Mouse (Mus musculus) midbrain, embryonic 12.5 days (tissue): ENCODE results near the gene Zmat3. TPM values are rescaled to one million over a fixed set of nuclear protein-coding genes. Genes with fewer than 3 reads are reported as not detected.

ENCODE experiments used
- ATAC-seq: fragments of 200-750 bp; cut with Nextera tagmentation; 2 replicates; pipeline ENCODE4 v1.8.0; 2017; ENCODE audit warnings: low read depth, moderate TSS enrichment, moderate library complexity; ENCODE audit not compliant: low FRiP score
- H3K27ac ChIP-seq: fragments of 300-500 bp; sonication (generic); replicated peaks from 2 replicates; pipeline ENCODE4 v1.5.1; 2016; ENCODE audit warnings: mild to moderate bottlenecking
- H3K27me3 ChIP-seq: fragments of 300-500 bp; sonication (generic); 2 replicates; pipeline ENCODE4 v1.6.1; 2016; ENCODE audit warnings: mild to moderate bottlenecking
- H3K36me3 ChIP-seq: fragments of 300-500 bp; sonication (generic); 2 replicates; pipeline ENCODE4 v1.6.1; 2016
- H3K4me1 ChIP-seq: fragments of 300-500 bp; sonication (generic); 2 replicates; pipeline ENCODE4 v1.6.1; 2016
- H3K4me2 ChIP-seq: fragments of 300-500 bp; sonication (generic); replicated peaks from 2 replicates; pipeline ENCODE4 v1.6.1; 2016; ENCODE audit warnings: mild to moderate bottlenecking, moderate library complexity
- H3K4me3 ChIP-seq: fragments of 300-500 bp; sonication (generic); 2 replicates; pipeline ENCODE4 v1.5.1; 2016; ENCODE audit warnings: mild to moderate bottlenecking
- H3K9ac ChIP-seq: fragments of 300-500 bp; sonication (generic); replicated peaks from 2 replicates; pipeline ENCODE4 v1.6.1; 2016; ENCODE audit warnings: mild to moderate bottlenecking, moderate library complexity
- H3K9me3 ChIP-seq: fragments of 300-500 bp; sonication (generic); 2 replicates; pipeline ENCODE4 v1.6.1; 2016; ENCODE audit warnings: mild to moderate bottlenecking
- WGBS: fragments of 180-500 bp; shearing (Covaris S2); methylation state at CpG from one replicate; pipeline ENCODE4 v1.1.7; 2016; 5-methylcytosine and 5-hydroxymethylcytosine counted together
- polyA plus RNA-seq: library from polyadenylated mRNA; unstranded; fragments of >200 nt; fragmentation: Nextera tagmentation; extraction: Ambion mirVana; gene quantifications from 2 replicates; pipeline ENCODE4 v1.2.1, GENCODE M21; 2016

Zmat3 gene
- polyA plus RNA-seq, 1 experiment from 2014 or later = 10.1 TPM

DNA sequence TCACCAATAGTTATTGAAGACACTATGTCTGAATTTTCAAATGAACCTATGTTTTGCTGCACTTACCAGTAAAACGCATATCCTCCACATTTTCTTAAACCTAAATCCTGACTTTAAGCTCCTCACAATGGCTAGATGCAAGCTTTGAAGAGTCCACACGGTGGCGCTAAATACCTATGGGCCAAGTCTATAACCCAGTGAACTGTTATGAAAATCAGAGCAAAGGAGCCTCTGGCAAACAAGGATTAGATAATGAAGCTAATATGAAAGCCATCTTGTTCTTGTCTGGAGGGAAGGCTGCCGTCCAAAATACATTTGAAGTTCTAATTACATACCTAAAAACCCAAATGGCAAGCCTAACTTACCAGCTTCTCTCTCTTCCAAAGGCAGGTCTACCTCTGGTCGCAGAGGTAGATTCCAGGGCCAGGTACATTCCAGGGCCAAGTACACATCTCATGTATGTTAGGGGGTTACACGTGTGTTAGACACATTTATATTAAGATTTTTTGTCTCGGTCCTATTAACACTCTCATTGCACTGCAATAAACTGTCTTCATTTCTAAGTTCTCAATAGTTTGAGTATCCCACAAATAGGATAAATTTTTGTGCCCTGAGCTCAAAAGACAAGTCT is 32.2 kb downstream of the Zmat3 start:
- Histone ChIP-seq H3K9me3 (no peaks in the 10 kb centered on the region), H3K9ac (no peak overlapping the region), H3K36me3 (0 out of 2 replicates have a peak, but pooled peaks cover 6% of the 10 kb centered on the region), H3K4me2 (no peak overlapping the region), H3K4me1 (no peaks in the 10 kb centered on the region), H3K27ac (no peak overlapping the region), H3K27me3 (no peaks in the 10 kb centered on the region; the same call in 1 of the 2 replicates), H3K4me3 (no peak overlapping the region)
- peak; percentile 63 for ATAC-seq
- WGBS = 40% methylated on average over 7 of the region's 7 CpGs

DNA sequence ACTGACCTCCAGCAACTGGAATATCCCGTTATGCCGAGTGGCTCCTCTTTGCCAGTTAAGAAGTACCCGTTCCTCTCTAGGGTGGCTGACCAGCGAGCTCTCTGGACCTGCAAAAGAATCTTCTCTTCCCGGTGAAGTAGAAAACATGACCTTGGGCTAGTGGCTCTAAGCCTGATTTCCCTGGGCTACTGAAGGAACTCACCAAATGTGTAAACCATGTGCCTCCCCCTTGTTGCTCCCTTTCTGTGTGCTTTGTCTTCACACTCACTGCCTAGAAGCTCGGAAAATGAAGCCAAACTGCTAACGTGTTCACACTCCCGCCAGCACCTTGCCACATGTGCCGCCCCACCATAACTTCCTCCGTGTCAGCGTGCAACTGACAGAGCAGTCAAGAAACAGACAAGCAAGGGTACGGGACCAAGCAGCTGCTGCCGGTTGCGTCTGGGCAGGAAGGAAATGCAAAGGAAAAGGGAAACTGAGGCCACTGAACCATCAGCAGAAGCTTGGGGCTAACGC is 47.9 kb downstream of the Zmat3 start:
- H3K27ac ChIP-seq = no peak overlapping the region
- H3K27me3 ChIP-seq = no peaks in the 10 kb centered on the region; the same call in 1 of the 2 replicates
- no peak overlapping the region for H3K9ac ChIP-seq
- no peak overlapping the region for H3K4me3 ChIP-seq
- WGBS = 68% methylated on average over 15 of the region's 15 CpGs
- no peaks in the 10 kb centered on the region for H3K36me3 ChIP-seq
- H3K4me1 ChIP-seq = no peaks in the 10 kb centered on the region
- 0 out of 2 replicates have a peak, but pooled peaks have one; percentile 12 for ATAC-seq
- no peaks in the 10 kb centered on the region for H3K9me3 ChIP-seq
- H3K4me2 ChIP-seq = no peak overlapping the region

DNA sequence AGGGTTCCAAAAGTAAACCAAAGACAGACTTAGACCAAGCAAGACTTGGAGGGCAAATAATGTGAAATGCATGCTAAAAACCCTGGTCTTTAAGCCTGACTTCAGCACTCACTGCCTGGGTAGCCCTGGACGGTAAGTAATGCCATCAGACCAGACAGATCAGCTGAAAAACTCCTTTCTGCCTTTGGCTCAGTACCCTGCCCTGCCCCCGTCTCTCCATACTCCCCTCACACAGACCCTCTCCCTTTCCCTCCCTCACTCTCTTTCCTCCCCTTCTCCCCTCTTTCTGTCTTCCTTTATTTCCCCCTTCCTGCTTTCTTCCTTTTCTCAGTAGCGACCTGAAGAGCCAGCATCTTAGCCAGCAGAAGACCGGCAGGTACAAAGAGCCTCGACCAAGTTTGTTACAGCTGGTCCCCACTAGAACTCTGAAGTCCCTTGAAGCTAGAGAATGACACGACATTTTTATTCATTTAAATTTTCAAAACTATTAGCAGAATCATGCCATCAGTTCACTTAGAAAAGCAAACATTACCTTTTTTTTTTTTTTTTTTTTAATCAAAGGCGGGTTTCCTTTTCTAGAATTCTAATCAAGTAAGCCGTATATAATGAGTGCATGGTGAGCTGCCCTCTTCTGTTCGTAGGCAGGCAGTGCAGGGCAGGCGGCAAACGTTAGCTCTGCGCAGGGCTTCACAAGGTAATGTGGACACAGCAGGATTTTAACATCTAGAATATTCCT is 48.5 kb downstream of the Zmat3 start:
- whole genome bisulfite sequencing = 23% methylated on average over 12 of the region's 12 CpGs
- ATAC-seq = peak; percentile 65; the same call in 1 of the 2 replicates
- H3K4me2 ChIP-seq = no peak overlapping the region

DNA sequence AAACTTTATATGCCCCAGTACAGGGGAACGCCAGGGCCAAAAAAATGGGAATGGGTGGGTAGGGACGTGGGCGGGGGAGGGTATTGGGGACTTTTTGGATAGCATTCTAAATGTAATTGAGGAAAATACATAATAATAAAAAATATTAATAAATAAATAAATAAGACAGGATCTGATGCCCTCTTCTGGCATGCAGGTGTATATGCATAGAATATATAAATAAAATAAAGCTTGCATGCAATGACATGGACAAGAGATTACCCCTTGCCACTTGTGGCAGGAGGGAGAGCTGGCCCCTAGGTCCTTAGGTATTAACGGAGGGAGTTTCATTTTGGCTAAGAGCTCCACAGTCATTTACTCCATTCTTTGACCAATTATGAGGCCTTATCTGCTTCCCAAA is 51.1 kb downstream of the Zmat3 start:
- Histone ChIP-seq H3K4me2 (no peak overlapping the region), H3K9ac (no peak overlapping the region), H3K4me1 (no peaks in the 10 kb centered on the region), H3K27ac (no peak overlapping the region), H3K27me3 (no peaks in the 10 kb centered on the region; the same call in 1 of the 2 replicates), H3K9me3 (no peaks in the 10 kb centered on the region), H3K36me3 (no peaks in the 10 kb centered on the region), H3K4me3 (no peak overlapping the region)
- no peak for ATAC-seq
- 94% methylated on average over 4 of the region's 4 CpGs for WGBS

More for the DNA sequence above, 48.5 kb downstream of the Zmat3 start:
- no peaks in the 10 kb centered on the region for H3K9me3 ChIP-seq
- H3K27ac ChIP-seq = no peak overlapping the region
- no peak overlapping the region for H3K4me3 ChIP-seq
- H3K36me3 ChIP-seq = no peaks in the 10 kb centered on the region
- H3K27me3 ChIP-seq = no peaks in the 10 kb centered on the region; the same call in 1 of the 2 replicates
- no peak overlapping the region for H3K9ac ChIP-seq
- H3K4me1 ChIP-seq = no peaks in the 10 kb centered on the region

DNA sequence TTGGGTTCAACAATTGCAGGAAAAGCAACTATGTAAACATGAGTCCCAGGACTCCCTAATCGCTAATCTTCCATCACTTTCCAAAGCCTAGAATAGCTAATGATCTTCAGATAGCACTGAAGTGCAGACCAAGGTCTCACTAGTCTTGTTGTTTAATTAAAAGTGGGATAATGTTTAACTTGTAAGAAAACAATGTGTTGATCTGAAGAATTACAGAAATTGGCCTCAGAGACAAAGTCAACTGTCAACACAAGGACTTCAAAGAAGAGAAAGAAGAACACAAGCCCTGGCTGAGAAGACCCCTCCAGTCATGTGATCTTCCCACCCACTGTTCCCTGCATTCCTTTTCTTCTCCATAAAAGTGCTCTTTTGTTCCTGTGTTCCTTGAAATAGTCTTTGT is 61.6 kb downstream of the Zmat3 start:
- H3K9ac ChIP-seq = no peak overlapping the region
- WGBS = 69% methylated on average over 1 of the region's 1 CpGs
- ATAC-seq = no peak
- H3K4me1 ChIP-seq = 0 out of 2 replicates have a peak, but pooled peaks cover 7% of the 10 kb centered on the region
- no peaks in the 10 kb centered on the region for H3K9me3 ChIP-seq
- H3K4me3 ChIP-seq = no peak overlapping the region
- no peak overlapping the region for H3K4me2 ChIP-seq
- H3K36me3 ChIP-seq = no peaks in the 10 kb centered on the region
- no peaks in the 10 kb centered on the region for H3K27me3 ChIP-seq
- no peak overlapping the region for H3K27ac ChIP-seq

DNA sequence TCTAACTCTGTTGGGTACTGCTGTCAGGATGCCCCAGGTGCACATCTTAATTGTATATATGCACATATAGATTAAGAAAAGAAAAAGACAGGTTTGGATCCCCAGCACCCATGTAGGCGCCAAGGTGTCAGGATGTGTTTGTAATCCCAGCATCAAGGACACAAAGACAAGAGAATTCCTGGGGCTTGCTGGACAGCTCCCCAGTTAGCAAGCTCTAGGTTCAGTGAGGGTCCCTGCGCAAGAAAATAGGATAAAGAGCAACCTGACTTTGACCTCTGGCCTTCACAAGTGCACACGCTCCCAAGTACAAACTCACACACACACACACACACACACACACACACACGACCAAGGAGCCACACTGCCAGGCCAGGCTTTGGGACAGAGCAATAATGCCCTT is 73.8 kb downstream of the Zmat3 start:
- Histone ChIP-seq H3K9me3 (no peaks in the 10 kb centered on the region), H3K4me3 (no peak overlapping the region), H3K9ac (no peak overlapping the region), H3K27me3 (no peaks in the 10 kb centered on the region), H3K4me2 (no peak overlapping the region), H3K4me1 (no peaks in the 10 kb centered on the region), H3K27ac (no peak overlapping the region), H3K36me3 (no peaks in the 10 kb centered on the region)
- ATAC-seq = no peak
- 50% methylated on average over 4 of the region's 4 CpGs for WGBS

Other genes starting within 250 kb of the Zmat3 start
- 10.2 and 12.0 TPM in 2 replicates for gene Pik3ca, start 31.7 kb upstream of the Zmat3 start, polyA plus RNA-seq
- 0.13 and 0.23 TPM in 2 replicates for gene Kcnmb3, start 126.2 kb upstream of the Zmat3 start, polyA plus RNA-seq
- gene Zfp639, start 144.2 kb upstream of the Zmat3 start, polyA plus RNA-seq = 37.3 and 42.3 TPM in 2 replicates
- gene Mfn1, start 163.5 kb upstream of the Zmat3 start, polyA plus RNA-seq = 41.4 and 51.0 TPM in 2 replicates